Mouse (Mus musculus) layer of hippocampus, adult 11-12 months (tissue): Measurements from ENCODE around the gene Batf2.
"Not testable (repeated sequence)": the region's sequence is repeated elsewhere in the genome, so short reads cannot be mapped to it uniquely, and the experiment has no call there.

Experiments
- DNase-seq: peaks from one replicate; pipeline ENCODE4 v3.0.0; 2022; ENCODE audit warnings: low spot score

Batf2 gene

GRCm38 (mm10) chr19:6140678-6141393 lies at the start of gene Batf2:
Batf2 (plus strand) TSS chr19:6140983.
- peak; percentile 94 for DNase-seq

DNA sequence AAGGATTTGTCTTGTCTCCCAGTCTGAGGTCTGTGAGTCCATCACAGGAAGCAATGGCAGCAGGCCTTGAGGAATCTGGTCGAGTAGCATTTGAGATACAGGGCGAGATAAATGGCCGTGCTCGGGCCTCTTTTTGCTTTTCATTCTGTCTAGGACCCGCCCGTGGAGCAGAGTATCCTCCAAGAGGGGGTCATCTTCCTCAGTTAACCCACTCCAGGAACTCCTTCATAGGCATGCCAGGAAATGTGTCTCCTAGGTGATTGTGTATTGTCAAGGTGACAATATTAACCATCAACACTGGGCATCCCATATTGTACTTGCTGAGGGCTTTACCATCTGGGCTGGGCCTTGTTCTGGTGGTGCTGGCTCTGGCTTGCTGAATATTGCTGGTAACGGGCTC lies 46.7 kb upstream of the Batf2 start, which contains the start of gene AC131692.1:
Gene AC131692.1 (plus strand): TSS at position 301 of the 400 bp plus-strand sequence.
- DNase-seq: no peak

DNA sequence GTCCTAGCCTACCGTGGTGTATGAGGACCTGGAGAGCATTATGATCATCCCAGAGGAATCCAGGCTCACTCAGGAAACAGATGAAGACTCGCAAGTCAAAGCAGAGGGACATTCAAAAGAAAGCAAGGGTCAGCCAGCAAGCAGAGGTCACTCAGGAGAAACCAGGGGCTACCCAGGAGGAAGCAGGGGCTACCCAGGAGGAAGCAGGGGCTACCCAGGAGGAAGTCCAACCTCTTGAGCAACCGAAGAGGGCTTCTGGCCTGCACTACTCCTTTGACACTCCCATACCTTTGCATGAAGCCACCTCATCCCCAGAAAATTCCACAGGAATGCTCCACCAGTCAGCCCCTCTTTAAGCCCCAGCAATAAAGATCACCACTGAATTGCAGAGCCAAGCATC lies 42.9 kb upstream of the Batf2 start:
- no peak for DNase-seq

- no peak for DNase-seq
These were observed 39.6 kb upstream of the Batf2 start for GRCm38 (mm10) chr19:6101186-6101585.

DNA sequence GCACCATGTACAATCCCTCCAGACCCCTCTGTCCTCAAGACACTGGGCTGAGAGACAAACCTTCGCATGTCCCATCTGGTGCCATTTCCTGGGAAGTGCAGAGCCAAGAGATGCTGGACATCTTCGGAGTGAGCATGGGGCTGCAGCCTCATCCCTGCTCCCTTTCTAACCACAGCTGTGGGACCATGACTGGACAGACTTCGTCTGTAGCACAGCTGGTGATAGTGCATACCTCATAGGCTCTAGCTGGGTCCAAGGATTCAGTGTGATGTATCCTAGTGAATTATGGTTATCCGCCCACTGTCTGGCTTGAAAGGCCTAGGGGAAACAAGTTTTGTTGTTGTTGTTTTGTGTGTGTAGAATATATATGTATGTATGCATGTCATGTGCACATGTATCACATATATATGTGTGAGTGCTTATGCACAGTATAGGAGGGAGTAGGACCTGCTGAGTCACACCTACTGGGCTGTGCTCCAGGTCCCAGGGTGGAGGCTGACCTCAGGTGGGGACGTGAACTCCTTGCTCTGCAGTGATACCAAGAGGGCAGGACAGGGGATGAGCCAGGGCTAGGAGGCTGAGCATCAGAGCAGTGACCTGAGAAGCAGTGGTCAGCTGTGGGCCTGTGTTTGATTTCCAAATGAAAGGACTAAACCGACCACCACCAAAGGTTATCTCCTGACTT lies 38.5 kb upstream of the Batf2 start:
- no peak for DNase-seq

- no peak for DNase-seq
These were observed 36.3 kb upstream of the Batf2 start for GRCm38 (mm10) chr19:6104476-6104875.

DNA sequence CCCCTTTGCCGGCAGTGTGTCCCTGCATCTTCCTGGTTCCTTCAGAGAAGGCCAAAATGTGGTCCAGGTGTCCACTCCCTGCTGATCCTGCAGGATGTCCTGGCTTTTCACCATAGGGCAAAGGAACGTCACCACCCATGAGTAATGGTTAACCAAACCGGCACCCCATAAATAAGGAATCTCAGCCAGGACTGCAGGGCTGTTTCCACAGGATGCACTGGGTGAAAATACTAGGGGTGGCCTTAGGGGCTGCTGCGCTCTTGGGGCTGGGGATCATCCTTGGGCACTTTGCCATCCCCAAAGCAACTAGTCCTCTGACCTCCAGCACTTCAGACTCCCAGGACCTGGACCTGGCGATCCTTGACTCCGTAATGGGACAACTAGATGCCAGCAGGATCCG lies 35.2 kb upstream of the Batf2 start, which contains the start of gene Naaladl1:
Gene Naaladl1 (plus strand): TSS at position 197 of the 400 bp plus-strand sequence.
- no peak for DNase-seq

GRCm38 (mm10) chr19:6113116-6113515 lies 27.7 kb upstream of the Batf2 start:
- DNase-seq: no peak

GRCm38 (mm10) chr19:6116113-6116850 lies 24.5 kb upstream of the Batf2 start:
- DNase-seq: no peak

- DNase-seq: no peak
These were observed 23.3 kb upstream of the Batf2 start for GRCm38 (mm10) chr19:6117346-6117985.

- peak; percentile 89 for DNase-seq
These were observed 22.7 kb upstream of the Batf2 start, which contains the start of gene Sac3d1 for GRCm38 (mm10) chr19:6117986-6118676. Sac3d1 (minus strand) TSS chr19:6118650.

DNA sequence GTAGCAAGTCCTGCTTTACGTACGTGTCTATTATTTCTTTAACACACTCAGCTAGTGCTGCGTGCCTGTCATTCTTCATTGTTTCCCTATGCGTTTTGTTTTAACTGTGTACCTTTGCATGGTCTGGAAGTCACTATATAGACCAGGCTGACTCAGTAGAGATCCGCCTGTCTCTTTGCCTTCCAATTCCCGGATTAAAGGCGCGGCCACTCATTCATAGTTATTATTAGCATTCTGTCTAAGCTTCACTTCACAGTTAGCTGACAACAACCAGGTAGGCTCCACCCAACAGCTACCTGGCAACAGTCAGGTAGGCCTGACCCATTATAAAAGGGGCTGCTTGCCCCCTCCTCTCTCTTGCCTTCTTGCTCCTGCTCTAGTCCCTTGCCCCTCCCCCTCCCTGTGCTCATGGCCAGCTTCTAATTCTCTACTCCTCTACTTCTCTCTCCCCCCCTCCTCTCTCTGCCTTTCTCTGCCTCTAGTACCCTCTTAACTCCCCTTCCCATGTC lies 22.1 kb upstream of the Batf2 start:
- DNase-seq: no peak

DNA sequence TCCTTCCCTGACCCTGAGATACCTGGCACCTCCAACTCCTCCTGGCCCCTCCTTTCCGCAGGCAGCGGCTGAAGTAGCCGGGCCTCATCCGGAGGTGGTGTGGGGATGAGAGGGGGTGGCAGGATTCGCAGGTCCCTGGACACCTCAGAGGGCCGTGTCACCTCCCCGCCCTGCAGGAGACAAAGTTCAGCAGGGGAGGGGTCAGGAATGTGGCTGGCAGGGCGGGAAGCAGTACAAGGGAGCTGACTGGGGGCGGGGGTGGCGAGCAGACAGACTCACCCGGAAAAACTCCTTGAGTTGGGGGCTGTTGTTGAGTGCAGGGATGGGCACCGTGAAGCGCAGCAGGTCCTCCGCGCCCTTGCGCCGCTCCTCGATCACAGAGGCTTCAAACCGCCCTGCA lies 19.0 kb upstream of the Batf2 start:
- DNase-seq: no peak

GRCm38 (mm10) chr19:6123330-6123729 lies 17.5 kb upstream of the Batf2 start:
- DNase-seq: no peak

DNA sequence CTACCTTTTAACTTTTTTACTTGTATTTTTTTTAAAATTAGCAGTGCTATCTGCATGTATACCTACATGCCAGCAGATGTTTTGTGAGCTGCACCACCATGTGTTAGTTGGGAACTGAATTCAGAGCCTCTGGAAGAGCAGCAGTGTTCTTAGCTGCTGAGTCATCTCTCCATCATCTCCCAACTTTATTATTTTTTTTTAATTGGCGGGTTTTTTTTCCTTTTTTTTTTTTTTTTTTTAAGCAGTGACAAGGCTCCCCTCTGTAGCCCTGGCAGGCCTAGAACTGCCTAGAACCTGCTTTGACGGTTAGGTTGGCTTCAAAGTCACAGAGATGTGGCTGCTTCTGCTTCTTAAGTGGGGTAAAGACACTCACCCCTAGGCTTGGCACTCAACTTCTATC lies 15.9 kb upstream of the Batf2 start:
- no peak for DNase-seq

DNA sequence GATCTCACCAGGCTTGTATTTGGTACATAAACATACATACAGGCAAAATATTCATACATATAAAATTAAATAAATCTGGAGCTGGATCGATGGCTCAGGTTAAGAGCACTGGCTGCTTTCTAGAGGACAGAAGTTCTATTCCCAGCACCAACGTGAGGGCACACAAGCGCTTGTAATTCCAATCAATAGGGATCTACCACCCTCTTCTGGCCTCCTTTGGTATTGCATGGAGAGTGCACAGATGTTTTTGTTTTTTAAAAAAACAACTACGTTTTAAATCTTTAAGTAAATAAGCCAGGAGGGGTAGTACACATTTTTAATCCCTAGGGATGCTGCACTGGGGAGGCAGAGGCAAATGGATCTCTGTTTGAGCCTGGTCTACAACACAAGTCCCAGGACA lies 14.5 kb upstream of the Batf2 start:
- DNase-seq: peak; percentile 61

DNA sequence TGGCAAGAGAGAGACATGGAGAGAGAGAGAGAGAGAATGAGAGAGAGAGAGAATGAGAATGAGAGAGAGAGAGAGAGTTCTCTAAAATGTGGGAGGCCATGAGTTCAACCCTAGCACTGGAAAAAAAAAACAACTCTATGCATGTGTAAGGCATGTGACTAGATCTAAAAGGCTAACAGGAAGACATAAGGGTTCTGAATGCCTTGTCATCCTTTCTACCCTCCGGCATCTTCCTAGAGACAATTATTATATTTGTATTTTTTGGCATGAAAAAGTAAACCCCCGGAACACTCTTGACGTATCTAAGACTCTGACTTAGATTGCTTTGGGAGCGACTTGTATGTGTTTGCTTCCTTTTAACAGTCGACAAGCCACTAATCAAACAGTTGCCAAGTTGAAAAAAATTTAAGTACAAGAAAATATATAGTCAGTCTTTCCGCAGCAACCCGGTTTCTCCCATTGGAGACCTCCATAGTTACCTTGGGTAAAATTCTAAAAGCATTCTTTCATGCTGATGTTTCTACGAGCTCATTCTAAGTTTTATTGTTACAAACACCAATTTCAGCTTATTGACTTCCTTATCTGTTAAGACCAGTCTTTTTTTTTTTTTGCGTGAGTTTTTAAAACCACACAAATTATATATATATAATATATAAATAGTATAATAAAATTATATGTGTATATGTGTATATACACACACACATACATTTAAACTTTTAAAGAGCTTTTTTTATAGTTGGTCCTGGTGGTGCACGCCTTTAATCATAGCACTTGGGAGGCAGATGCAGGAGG lies 13.8 kb upstream of the Batf2 start:
- no peak for DNase-seq

DNA sequence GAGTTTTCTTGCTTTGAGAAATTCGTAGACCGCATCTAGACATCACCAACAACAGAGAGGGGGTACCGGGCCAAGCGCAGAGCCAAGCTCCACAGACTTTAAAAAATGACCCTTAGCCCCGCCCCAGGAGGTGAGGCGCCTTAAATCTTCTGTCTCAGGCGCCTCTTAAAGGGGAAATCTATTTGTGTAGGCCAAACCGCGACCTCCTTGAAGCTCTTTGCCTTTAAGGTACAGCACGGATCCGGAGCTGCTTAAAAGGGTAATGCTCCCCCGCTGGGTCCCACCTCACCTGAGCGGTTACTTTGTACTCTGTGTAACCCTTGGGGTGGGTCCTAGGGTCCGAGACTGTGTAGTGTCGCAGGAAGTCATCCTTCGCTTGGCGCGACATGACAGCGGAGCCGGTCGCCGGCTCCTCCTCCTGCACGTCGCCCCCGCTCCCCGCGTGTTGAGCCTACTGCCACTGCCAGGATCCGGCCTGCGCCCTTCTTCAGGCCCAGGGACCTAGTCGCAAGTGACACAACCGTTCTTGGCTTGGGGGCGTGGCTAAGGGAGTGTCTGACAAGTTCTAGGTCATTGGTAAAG lies 12.9 kb upstream of the Batf2 start, which contains the start of gene Snx15:
Gene Snx15 (minus strand): TSS at position 545 of the 582 bp plus-strand sequence.
- peak; percentile 96 for DNase-seq

DNA sequence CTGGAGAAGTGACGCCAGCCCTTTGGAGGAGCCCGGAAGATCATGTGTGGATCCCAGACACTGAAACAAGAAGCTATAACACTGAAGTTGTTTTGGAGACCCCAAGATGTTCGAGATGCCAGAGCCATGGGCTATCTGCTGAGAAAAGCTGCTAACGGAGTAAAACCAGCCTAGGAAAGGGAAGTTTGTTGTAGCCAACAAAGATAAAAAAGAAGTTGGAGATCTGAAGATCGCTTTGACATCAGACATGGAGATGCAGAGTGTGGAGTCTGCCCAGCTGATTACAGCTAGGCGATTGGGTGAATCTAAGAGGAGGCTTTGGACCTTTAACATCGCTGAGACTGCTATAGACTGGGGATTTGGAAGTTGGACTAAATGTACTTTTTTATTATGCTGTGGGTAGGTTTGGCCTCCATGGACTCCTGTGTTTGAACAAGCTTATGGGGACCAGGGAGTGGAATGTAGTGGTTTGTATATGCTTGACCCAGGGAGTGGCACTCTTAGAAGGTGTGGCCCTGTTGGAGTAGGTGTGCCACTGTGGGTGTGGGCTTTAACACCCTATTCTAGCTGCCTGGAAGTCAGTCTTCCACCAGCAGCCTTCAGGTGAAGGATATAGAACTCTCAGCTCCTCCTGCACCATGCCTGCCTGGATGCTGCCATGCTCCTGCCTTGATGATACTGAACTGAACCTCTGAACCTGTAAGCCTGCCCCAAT lies 10.2 kb upstream of the Batf2 start:
- not testable (repeated sequence) for DNase-seq
